Mouse (Mus musculus): ENCODE measurements around the gene Def8.

The Def8 gene

GRCm38 (mm10) chr8:123423441-123423840 lies at the start of gene Def8:
Gene Def8 (plus strand): TSS chr8:123423527.
- DNase-seq: no peak

- DNase-seq: peak; percentile 93
Measured at GRCm38 (mm10) chr8:123374239-123374578, 49.1 kb upstream of the Def8 start.

- no peak for DNase-seq
Measured at GRCm38 (mm10) chr8:123375701-123376100, 47.6 kb upstream of the Def8 start.

- no peak for DNase-seq
Measured at GRCm38 (mm10) chr8:123376106-123376505, 47.2 kb upstream of the Def8 start.

- no peak for DNase-seq
Measured at GRCm38 (mm10) chr8:123381711-123382110, 41.6 kb upstream of the Def8 start.

- DNase-seq: no peak
Measured at GRCm38 (mm10) chr8:123382516-123382915, 40.8 kb upstream of the Def8 start.

GRCm38 (mm10) chr8:123384883-123385540 lies 38.3 kb upstream of the Def8 start:
- DNase-seq: peak; percentile 67

- DNase-seq: no peak
Measured at GRCm38 (mm10) chr8:123387041-123387440, 36.3 kb upstream of the Def8 start.

- DNase-seq: no peak
Measured at GRCm38 (mm10) chr8:123387801-123388200, 35.5 kb upstream of the Def8 start.

- no peak for DNase-seq
Measured at GRCm38 (mm10) chr8:123389026-123389425, 34.3 kb upstream of the Def8 start.

GRCm38 (mm10) chr8:123398308-123398707 lies 25.0 kb upstream of the Def8 start:
- DNase-seq: no peak

- no peak for DNase-seq
Measured at GRCm38 (mm10) chr8:123401936-123402335, 21.4 kb upstream of the Def8 start.

GRCm38 (mm10) chr8:123402730-123403326 lies 20.5 kb upstream of the Def8 start:
- no peak for DNase-seq

- DNase-seq: no peak
Measured at GRCm38 (mm10) chr8:123404521-123404920, 18.8 kb upstream of the Def8 start.

- DNase-seq: peak; percentile 71
Measured at GRCm38 (mm10) chr8:123406786-123407185, 16.5 kb upstream of the Def8 start, which contains the start of gene Mc1r. Gene Mc1r (plus strand): TSS chr8:123407107.

GRCm38 (mm10) chr8:123407612-123408011 lies 15.7 kb upstream of the Def8 start:
- no peak for DNase-seq

- DNase-seq: no peak
Measured at GRCm38 (mm10) chr8:123408586-123409544, 14.5 kb upstream of the Def8 start.

GRCm38 (mm10) chr8:123410049-123410587 lies 13.2 kb upstream of the Def8 start:
- DNase-seq: peak; percentile 65

- no peak for DNase-seq
Measured at GRCm38 (mm10) chr8:123410788-123411187, 12.5 kb upstream of the Def8 start.

- peak; percentile 90 for DNase-seq
Measured at GRCm38 (mm10) chr8:123411246-123411645, 12.1 kb upstream of the Def8 start, which contains the start of gene Tubb3. Gene Tubb3 (plus strand): TSS chr8:123411424.

- peak; percentile 66 for DNase-seq
Measured at GRCm38 (mm10) chr8:123411781-123412327, 11.5 kb upstream of the Def8 start.

- peak; percentile 61 for DNase-seq
Measured at GRCm38 (mm10) chr8:123412560-123413170, 10.7 kb upstream of the Def8 start.

Data from right cerebral cortex, postnatal 4 days (tissue).